Mouse (Mus musculus) layer of hippocampus, adult 8-10 months (tissue): ENCODE results near the gene Ndufc2. TPM values are rescaled to one million over a fixed set of nuclear protein-coding genes. Genes with fewer than 3 reads are reported as not detected.
A peak's percentile ranks its signal among the peaks of the same experiment; 100 is the strongest.
"Not testable (repeated sequence)": the region's sequence is repeated elsewhere in the genome, so short reads cannot be mapped to it uniquely, and the experiment has no call there.

Source experiments
- DNase-seq, 2 experiments: peaks; one replicate each; pipeline ENCODE4 v3.0.0; 2022; ENCODE audit warnings: low spot score in 2 of 2
- total RNA-seq, 4 experiments: library from RNA; stranded (reverse); gene quantifications; 2 replicates each; pipeline ENCODE4 v1.2.4; 2022

The Ndufc2 gene
- total RNA-seq, 4 experiments from 2014 or later, result 195 to 233 (median 212) TPM

GRCm38 (mm10) chr7:97424621-97425245, 24.9 kb downstream of the Ndufc2 start:
- peak; percentile 66 to 90 for DNase-seq

GRCm38 (mm10) chr7:97426566-97426965, 26.8 kb downstream of the Ndufc2 start:
- no peak for DNase-seq

- DNase-seq, result no peak
Measured at GRCm38 (mm10) chr7:97427296-97427695, 27.5 kb downstream of the Ndufc2 start.

- DNase-seq, result no peak
Measured at GRCm38 (mm10) chr7:97427778-97428420, 28.1 kb downstream of the Ndufc2 start.

GRCm38 (mm10) chr7:97429705-97430104, 29.9 kb downstream of the Ndufc2 start:
- no peak for DNase-seq

- not testable (repeated sequence) for DNase-seq
Measured at GRCm38 (mm10) chr7:97433517-97433916, 33.7 kb downstream of the Ndufc2 start.

GRCm38 (mm10) chr7:97434517-97434916, 34.7 kb downstream of the Ndufc2 start:
- DNase-seq, result no peak

GRCm38 (mm10) chr7:97438986-97439385, 39.2 kb downstream of the Ndufc2 start:
- DNase-seq, result no peak

- peak; percentile 97 to 98 for DNase-seq
Measured at GRCm38 (mm10) chr7:97446171-97446925, 46.5 kb downstream of the Ndufc2 start.

GRCm38 (mm10) chr7:97447050-97447531, 47.3 kb downstream of the Ndufc2 start:
- DNase-seq, result peak; percentile 35 to 38

GRCm38 (mm10) chr7:97451023-97451422, 51.2 kb downstream of the Ndufc2 start, which contains the start of gene Kctd14:
TSS of gene Kctd14 (plus strand) at chr7:97451323.
- not testable (repeated sequence) for DNase-seq

- DNase-seq, result no peak
Measured at GRCm38 (mm10) chr7:97452196-97452595, 52.4 kb downstream of the Ndufc2 start.

GRCm38 (mm10) chr7:97453141-97453921, 53.5 kb downstream of the Ndufc2 start:
- no peak for DNase-seq

- no peak for DNase-seq
Measured at GRCm38 (mm10) chr7:97454795-97455194, 55.0 kb downstream of the Ndufc2 start.

GRCm38 (mm10) chr7:97455577-97455976, 55.8 kb downstream of the Ndufc2 start:
- no peak for DNase-seq

Other genes starting within 250 kb of the Ndufc2 start
- 10 to 100 TPM; 17.7 to 24.2 (median 20.8) TPM for gene Usp35, start 68.0 kb upstream of the Ndufc2 start, total RNA-seq
- 10 to 100 TPM; 11.1 to 16.0 (median 13.0) TPM for gene Kctd21, start 67.7 kb upstream of the Ndufc2 start, total RNA-seq
- 10 to 100 TPM in 3 of 4 experiments, 1 to 10 TPM in 1; 9.0 to 12.7 (median 11.2) TPM for gene Alg8, start 28.4 kb upstream of the Ndufc2 start, total RNA-seq
- 10 to 100 TPM; 28.4 to 62.4 (median 39.8) TPM for gene Thrsp, start 17.7 kb downstream of the Ndufc2 start, total RNA-seq
- 1 to 10 TPM; 4.1 to 6.4 (median 5.6) TPM for gene Kctd14, start 51.3 kb downstream of the Ndufc2 start, total RNA-seq
- gene Ints4, start 81.0 kb downstream of the Ndufc2 start, total RNA-seq, result 10 to 100 TPM; 32.3 to 42.5 (median 35.7) TPM
- gene Aamdc, start 179.5 kb downstream of the Ndufc2 start, total RNA-seq, result 10 to 100 TPM; 35.3 to 47.9 (median 44.9) TPM
- gene Rsf1, start 179.9 kb downstream of the Ndufc2 start, total RNA-seq, result 10 to 100 TPM; 43.2 to 49.0 (median 45.6) TPM